Mouse (Mus musculus) midbrain, postnatal 0 days (tissue): ENCODE results near the gene Ranbp3. TPM values are rescaled to one million over a fixed set of nuclear protein-coding genes. Genes with fewer than 3 reads are reported as not detected.

Experiments
- ATAC-seq: fragments of 200-750 bp; cut with Nextera tagmentation; 2 replicates; pipeline ENCODE4 v1.8.0; 2017; ENCODE audit warnings: moderate number of reproducible peaks, mild to moderate bottlenecking, moderate TSS enrichment, moderate library complexity; ENCODE audit not compliant: low FRiP score
- DNase-seq: peaks from one replicate; pipeline ENCODE4 v3.0.0-alpha.2; 2015; ENCODE audit warnings: low spot score
- H3K27ac ChIP-seq: fragments of 300-500 bp; sonication (generic); 2 replicates; pipeline ENCODE4 v1.5.1; 2014; ENCODE audit warnings: low read depth, mild to moderate bottlenecking, low read length, mixed read lengths
- H3K27me3 ChIP-seq: fragments of 300-500 bp; sonication (generic); 2 replicates; pipeline ENCODE4 v1.6.1; 2014; ENCODE audit warnings: low read length, control low read depth, mixed read lengths; ENCODE audit not compliant: insufficient read depth
- H3K36me3 ChIP-seq: fragments of 300-500 bp; sonication (generic); 2 replicates; pipeline ENCODE4 v1.6.1; 2014; ENCODE audit warnings: low read length, control low read depth, mixed read lengths; ENCODE audit not compliant: insufficient read depth
- H3K4me1 ChIP-seq: fragments of 300-500 bp; sonication (generic); 2 replicates; pipeline ENCODE4 v1.6.1; 2014; ENCODE audit warnings: mild to moderate bottlenecking, control low read depth, antibody characterized with exemption, low read length, mixed read lengths; ENCODE audit not compliant: insufficient read depth
- H3K4me2 ChIP-seq: fragments of 300-500 bp; sonication (generic); 2 replicates; pipeline ENCODE4 v1.6.1; 2014; ENCODE audit warnings: low read depth, mild to moderate bottlenecking, low read length, mixed read lengths; ENCODE audit not compliant: poor library complexity, severe bottlenecking
- H3K4me3 ChIP-seq: fragments of 300-500 bp; sonication (generic); 2 replicates; pipeline ENCODE4 v1.5.1; 2014; ENCODE audit warnings: low read depth, mild to moderate bottlenecking, low read length, moderate library complexity
- H3K9ac ChIP-seq: fragments of 300-500 bp; sonication (generic); replicated peaks from 2 replicates; pipeline ENCODE4 v1.6.1; 2014; ENCODE audit warnings: mild to moderate bottlenecking, low read length, moderate library complexity, mixed read lengths; ENCODE audit not compliant: poor library complexity, severe bottlenecking
- H3K9me3 ChIP-seq: fragments of 300-500 bp; sonication (generic); 2 replicates; pipeline ENCODE4 v1.6.1; 2016; ENCODE audit warnings: low read length, control low read depth
- CTCF ChIP-seq: IDR thresholded peaks from 2 replicates; pipeline ENCODE4 v1.5.1; 2016; ENCODE audit warnings: antibody characterized with exemption, mild to moderate bottlenecking
- WGBS: fragments of 180-500 bp; shearing (Covaris S2); extraction: QIAGEN DNeasy Blood & Tissue Kit; methylation state at CpG from one replicate; pipeline ENCODE4 v1.1.7; 2014; 5-methylcytosine and 5-hydroxymethylcytosine counted together
- polyA plus RNA-seq: library from polyadenylated mRNA; unstranded; fragments of >200 nt; fragmentation: Nextera tagmentation; extraction: Ambion mirVana; gene quantifications from 2 replicates; pipeline ENCODE4 v1.2.1, GENCODE M21; 2015
- total RNA-seq: library from RNA; depleted of rRNA; stranded (reverse); fragments of >200 nt; gene quantifications from 2 replicates; pipeline ENCODE4 v1.2.3, GENCODE M21; 2014

Ranbp3 gene
- total and polyA plus RNA-seq, 2 experiments from 2014 or later: 96.0 to 136 TPM

DNA sequence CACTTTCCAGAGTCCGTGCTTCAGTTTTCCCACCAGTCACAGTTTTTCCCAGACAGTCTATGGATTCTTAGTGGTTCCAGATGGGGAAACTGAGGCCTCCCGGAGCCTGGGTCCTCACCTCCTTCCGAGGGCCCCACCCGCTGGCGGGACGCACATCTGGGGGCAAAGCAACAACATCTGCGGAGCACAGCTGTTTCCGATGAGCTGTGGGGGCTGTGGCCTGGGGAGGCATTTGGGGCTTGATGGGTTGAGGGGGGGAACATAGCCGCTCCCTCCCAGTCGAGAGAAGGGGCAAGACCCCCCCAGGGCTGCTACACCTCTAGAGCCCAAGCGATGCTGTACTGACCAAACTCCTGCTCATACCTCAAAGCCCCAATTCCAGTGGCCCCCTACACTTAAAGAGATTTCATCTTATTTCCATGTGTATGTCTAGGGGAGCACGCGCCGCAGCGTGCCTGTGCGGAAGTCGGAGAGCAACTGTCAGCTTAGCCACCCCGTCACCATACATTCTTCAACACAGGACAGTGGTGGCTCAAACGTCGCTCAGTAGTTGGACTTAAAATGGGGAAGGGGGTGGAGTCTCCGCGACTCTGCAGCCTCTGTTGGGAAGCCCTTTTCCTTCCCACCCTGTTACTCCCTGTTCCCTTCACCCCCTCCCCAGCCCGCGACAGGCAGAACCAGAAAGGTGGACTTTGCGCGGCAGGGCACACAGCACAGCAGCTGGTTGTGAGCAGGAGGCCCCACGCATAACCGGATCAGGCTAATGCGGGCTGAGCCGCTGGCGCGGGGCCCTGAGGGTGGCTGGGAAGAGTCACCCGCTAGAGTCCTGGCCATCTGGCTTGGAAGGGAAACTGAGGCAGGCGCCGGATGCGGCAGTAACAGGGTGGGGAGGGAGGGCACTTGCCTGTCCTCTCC is 81.4 kb downstream of the Ranbp3 start:
- no peak for ATAC-seq
- Histone ChIP-seq H3K36me3 (no peaks in the 10 kb centered on the region), H3K27me3 (peaks cover 56% of the 10 kb centered on the region), H3K9me3 (no peaks in the 10 kb centered on the region), H3K9ac (no peak overlapping the region), H3K4me2 (no peak overlapping the region), H3K4me1 (peaks cover 6% of the 10 kb centered on the region; the same call in 1 of the 2 replicates), H3K4me3 (no peak overlapping the region), H3K27ac (no peak overlapping the region)
- TF ChIP-seq CTCF: no peak
- 13% methylated on average over 36 of the region's 36 CpGs for WGBS
- DNase-seq: no peak

DNA sequence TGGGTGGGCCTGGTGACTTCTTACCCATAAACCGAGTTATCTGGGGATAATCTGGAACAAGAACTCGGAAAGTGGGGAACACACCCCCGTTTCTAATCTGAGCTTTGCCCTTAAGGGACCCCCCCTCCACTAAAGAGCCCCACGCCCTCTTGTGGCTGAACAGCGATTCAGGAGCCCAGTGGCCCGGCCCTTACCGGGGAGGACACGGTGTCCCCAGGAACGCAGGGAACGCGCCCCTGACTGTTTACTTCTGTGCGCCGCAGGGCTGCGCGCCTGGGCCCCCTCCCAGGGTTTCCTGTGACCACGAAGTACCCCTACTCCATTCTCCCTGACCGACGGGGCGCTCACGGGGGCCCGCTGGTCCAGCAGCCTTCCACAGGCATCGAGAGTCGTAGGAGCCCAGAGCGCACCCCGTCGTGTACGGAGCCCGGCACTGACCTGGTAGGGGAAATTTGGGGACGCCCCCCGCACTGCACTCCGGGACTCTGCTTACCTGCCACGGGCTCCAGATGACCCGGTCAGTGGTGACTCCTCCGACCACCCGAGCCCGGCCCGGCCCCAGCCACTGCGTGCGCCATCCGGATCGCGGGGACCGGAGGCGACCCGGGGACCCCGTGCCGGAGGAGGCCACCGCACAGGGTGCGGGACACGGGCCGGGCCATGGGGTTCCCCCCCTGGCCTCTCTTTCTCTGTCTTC is 83.8 kb downstream of the Ranbp3 start:
- Histone ChIP-seq H3K9ac (peak overlapping the region; percentile 54), H3K4me3 (peak overlapping the region; percentile 47), H3K9me3 (no peaks in the 10 kb centered on the region), H3K36me3 (no peaks in the 10 kb centered on the region), H3K27me3 (peaks cover 59% of the 10 kb centered on the region), H3K4me2 (peak overlapping the region; percentile 91), H3K4me1 (peaks cover 8% of the 10 kb centered on the region; the same call in 1 of the 2 replicates), H3K27ac (no peak overlapping the region)
- DNase-seq (no peak), ATAC-seq (0 out of 2 replicates have a peak, but pooled peaks have one; percentile 2)
- 2% methylated on average over 51 of the region's 51 CpGs for WGBS
- TF ChIP-seq CTCF: peak; percentile 46

DNA sequence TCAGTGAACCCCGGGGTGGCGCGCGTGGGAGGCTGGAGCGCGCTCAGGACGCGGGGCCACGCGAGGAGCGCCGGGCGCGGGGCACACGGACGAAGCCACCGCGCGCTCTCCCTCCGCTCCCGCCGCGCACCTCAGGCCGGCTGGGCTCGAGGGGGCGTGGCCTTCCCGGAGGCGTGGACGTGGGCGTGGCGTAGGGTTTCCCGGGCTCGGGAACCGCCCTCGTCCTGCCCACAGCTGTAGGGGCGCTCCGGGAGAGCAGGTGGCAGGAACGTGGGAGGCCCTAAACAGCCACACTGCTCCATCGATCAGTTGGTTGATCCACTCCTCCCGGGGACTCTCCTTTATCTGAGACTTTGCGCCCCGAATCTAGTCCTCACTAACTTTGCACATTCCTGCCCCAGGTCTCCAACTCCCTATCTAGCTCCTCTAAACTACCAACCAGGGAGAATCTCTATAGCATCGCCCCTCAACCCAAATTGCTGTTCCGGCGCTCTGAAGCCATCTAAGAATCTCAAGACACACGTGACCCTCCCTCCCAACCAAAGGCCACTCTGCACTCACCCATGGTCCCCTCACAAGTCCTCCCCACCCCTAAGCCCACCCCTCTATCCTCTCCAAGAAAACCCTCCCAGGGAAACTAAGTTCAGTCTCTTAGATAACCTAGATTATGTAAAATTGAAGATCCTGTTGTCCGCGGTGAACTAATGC is 84.5 kb downstream of the Ranbp3 start, which contains the start of gene Nrtn:
Gene Nrtn (minus strand): TSS at position 115 of the 708 bp plus-strand sequence.
- Histone ChIP-seq H3K9ac (peak within 1 kb of the TSS; percentile 54), H3K9me3 (no peaks in the 10 kb centered on the region), H3K36me3 (no peaks in the 10 kb centered on the region), H3K27me3 (peaks cover 53% of the 10 kb centered on the region), H3K4me3 (peak within 1 kb of the TSS; percentile 47), H3K27ac (no peak within 1 kb of the TSS), H3K4me2 (peak within 1 kb of the TSS; percentile 91), H3K4me1 (peaks cover 11% of the 10 kb centered on the region; the same call in 1 of the 2 replicates)
- WGBS: under 1% methylated on average over 26 of the region's 48 CpGs
- TF ChIP-seq CTCF: no peak
- DNase-seq: peak; percentile 31
- no peak for ATAC-seq

- WGBS: 5% methylated on average over 12 of the region's 12 CpGs
- no peak overlapping the region for H3K9ac ChIP-seq
- peaks cover 47% of the 10 kb centered on the region for H3K27me3 ChIP-seq
- DNase-seq (peak; percentile 55), ATAC-seq (no peak)
- H3K27ac ChIP-seq: no peak overlapping the region
- peaks cover 16% of the 10 kb centered on the region for H3K4me1 ChIP-seq
- peak; percentile 58 for TF ChIP-seq CTCF
- peak overlapping the region; percentile 47; the same call in 1 of the 2 replicates for H3K4me3 ChIP-seq
- H3K36me3 ChIP-seq: no peaks in the 10 kb centered on the region
- peak overlapping the region; percentile 91; the same call in 1 of the 2 replicates for H3K4me2 ChIP-seq
- H3K9me3 ChIP-seq: no peaks in the 10 kb centered on the region
Observed at GRCm38 (mm10) chr17:56758132-56758531, 85.0 kb downstream of the Ranbp3 start.

GRCm38 (mm10) chr17:56759261-56759660 is 86.2 kb downstream of the Ranbp3 start:
- no peaks in the 10 kb centered on the region for H3K36me3 ChIP-seq
- DNase-seq (no peak), ATAC-seq (no peak)
- no peaks in the 10 kb centered on the region for H3K9me3 ChIP-seq
- H3K27ac ChIP-seq: no peak overlapping the region
- H3K27me3 ChIP-seq: peaks cover 36% of the 10 kb centered on the region
- TF ChIP-seq CTCF: no peak
- H3K4me1 ChIP-seq: peaks cover 17% of the 10 kb centered on the region
- no peak overlapping the region for H3K4me3 ChIP-seq
- H3K4me2 ChIP-seq: no peak overlapping the region
- H3K9ac ChIP-seq: no peak overlapping the region
- 53% methylated on average over 7 of the region's 7 CpGs for WGBS
